Mouse (Mus musculus) spleen, adult 2 months (tissue): Measurements from ENCODE around the gene Pam. TPM values are rescaled to one million over a fixed set of nuclear protein-coding genes. Genes with fewer than 3 reads are reported as not detected.

Source experiments
- DNase-seq, 2 experiments: peaks; one replicate each; pipeline versions ENCODE4 v3.0.0 to v3.0.0-alpha.2; 2012 to 2021; ENCODE audit warnings: low spot score in 2 of 2, low read depth in 1 of 2
- H3K27ac ChIP-seq: fragments of 200-500 bp; 2 replicates; pipeline ENCODE4 v1.5.1; 2012; ENCODE audit warnings: low read length, inconsistent platforms; ENCODE audit not compliant: insufficient read depth
- H3K27me3 ChIP-seq: fragments of 200-500 bp; 2 replicates; pipeline ENCODE4 v1.6.1; 2012; ENCODE audit warnings: mild to moderate bottlenecking, moderate library complexity, low read length, inconsistent platforms; ENCODE audit not compliant: control insufficient read depth, insufficient read depth
- H3K36me3 ChIP-seq: fragments of 200-500 bp; 2 replicates; pipeline ENCODE4 v1.6.1; 2012; ENCODE audit warnings: mild to moderate bottlenecking, low read length, inconsistent platforms; ENCODE audit not compliant: control insufficient read depth, insufficient read depth
- H3K4me1 ChIP-seq: fragments of 200-500 bp; 2 replicates; pipeline ENCODE4 v1.6.1; 2011; ENCODE audit warnings: inconsistent platforms; ENCODE audit not compliant: control insufficient read depth, insufficient read depth, insufficient read length
- H3K4me3 ChIP-seq: fragments of 200-500 bp; 2 replicates; pipeline ENCODE4 v1.5.1; 2011; ENCODE audit warnings: mild to moderate bottlenecking, inconsistent platforms; ENCODE audit not compliant: insufficient read depth, insufficient read length; ENCODE audit errors: extremely low read depth
- CTCF ChIP-seq: fragments of 200-500 bp; IDR thresholded peaks from 2 replicates; pipeline ENCODE4 v1.5.1; 2011; ENCODE audit warnings: mild to moderate bottlenecking, inconsistent platforms; ENCODE audit not compliant: insufficient read depth, insufficient read length, insufficient replicate concordance; ENCODE audit errors: extremely low read depth
- POLR2A ChIP-seq: fragments of 200-500 bp; IDR thresholded peaks from 2 replicates; pipeline ENCODE4 v1.6.1; 2011; ENCODE audit warnings: low read depth, low read length, inconsistent platforms
- WGBS: fragments of 180-500 bp; shearing (Covaris S2); methylation state at CpG from one replicate; pipeline ENCODE4 v1.1.7; 2018; 5-methylcytosine and 5-hydroxymethylcytosine counted together
- polyA plus RNA-seq: library from polyadenylated mRNA; depleted of rRNA; stranded (reverse); fragments of >200 nt; gene quantifications from 2 replicates; pipeline ENCODE4 v1.2.3, GENCODE M21; 2012

The Pam gene
- polyA plus RNA-seq, 1 experiment: 22.8 TPM

- Histone ChIP-seq H3K27ac (no peak overlapping the region), H3K4me3 (no peak overlapping the region), H3K4me1 (no peaks in the 10 kb centered on the region), H3K36me3 (no peaks in the 10 kb centered on the region), H3K27me3 (no peaks in the 10 kb centered on the region)
- DNase-seq: no peak
- 90% methylated on average over 3 of the region's 3 CpGs for WGBS
- TF ChIP-seq POLR2A: no peak
- TF ChIP-seq CTCF: no peak
These were observed 41.5 kb downstream of the Pam start for GRCm38 (mm10) chr1:98053994-98054393.

DNA sequence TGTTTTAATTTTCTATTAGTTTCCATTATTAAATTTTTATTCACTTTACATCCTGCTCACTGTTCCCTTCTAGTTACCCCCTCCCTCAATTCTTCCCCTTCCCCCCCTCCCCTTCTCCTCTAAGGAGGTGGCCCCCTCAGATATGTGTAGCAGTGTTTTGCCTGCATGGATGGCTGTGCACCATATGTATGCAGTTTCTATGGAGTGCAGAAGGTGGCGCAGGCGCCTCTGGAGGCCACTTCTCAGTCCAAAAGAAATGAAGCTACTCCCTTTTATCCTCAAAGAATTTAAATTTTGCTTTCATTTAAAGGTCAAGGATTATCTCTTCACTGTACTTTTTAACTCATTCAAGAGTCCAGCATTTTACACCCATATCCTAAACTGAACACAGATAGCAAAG lies 42.0 kb downstream of the Pam start:
- no peaks in the 10 kb centered on the region for H3K36me3 ChIP-seq
- no peak overlapping the region for H3K4me3 ChIP-seq
- no peaks in the 10 kb centered on the region for H3K4me1 ChIP-seq
- no peak for TF ChIP-seq CTCF
- TF ChIP-seq POLR2A: no peak
- whole genome bisulfite sequencing: 97% methylated on average over 2 of the region's 2 CpGs
- no peak overlapping the region for H3K27ac ChIP-seq
- no peak for DNase-seq
- H3K27me3 ChIP-seq: no peaks in the 10 kb centered on the region

GRCm38 (mm10) chr1:98052775-98053174 lies 42.7 kb downstream of the Pam start:
- DNase-seq: no peak
- 67% methylated on average over 4 of the region's 4 CpGs for WGBS
- Histone ChIP-seq H3K4me3 (no peak overlapping the region), H3K27me3 (no peaks in the 10 kb centered on the region), H3K36me3 (no peaks in the 10 kb centered on the region), H3K4me1 (no peaks in the 10 kb centered on the region), H3K27ac (no peak overlapping the region)
- TF ChIP-seq POLR2A (no peak), CTCF (no peak)

GRCm38 (mm10) chr1:98051039-98051438 lies 44.4 kb downstream of the Pam start:
- Histone ChIP-seq H3K27ac (no peak overlapping the region), H3K27me3 (no peaks in the 10 kb centered on the region), H3K4me3 (no peak overlapping the region), H3K4me1 (no peaks in the 10 kb centered on the region), H3K36me3 (no peaks in the 10 kb centered on the region)
- 66% methylated on average over 3 of the region's 3 CpGs for WGBS
- TF ChIP-seq CTCF: no peak
- no peak for TF ChIP-seq POLR2A
- no peak for DNase-seq

DNA sequence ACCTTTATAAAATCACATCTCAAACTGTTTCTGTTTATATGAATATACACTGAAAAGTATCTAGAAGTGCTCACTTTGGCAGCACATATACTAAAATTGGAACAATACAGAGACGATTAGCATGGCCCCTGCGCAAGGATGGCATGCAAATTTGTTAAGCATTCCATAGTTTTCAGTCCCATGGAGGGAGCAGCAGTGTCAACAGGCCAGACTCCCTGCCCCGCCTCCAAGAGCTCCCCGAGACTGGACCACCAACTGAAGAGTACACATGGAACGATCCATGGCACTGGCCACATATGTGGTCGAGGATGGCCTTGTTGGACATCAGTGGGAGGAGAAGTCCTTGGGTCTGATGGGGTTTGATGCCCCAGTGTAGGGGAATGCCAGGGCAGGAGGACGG lies 45.7 kb downstream of the Pam start:
- no peaks in the 10 kb centered on the region for H3K4me1 ChIP-seq
- no peak for TF ChIP-seq POLR2A
- TF ChIP-seq CTCF: no peak
- no peaks in the 10 kb centered on the region for H3K36me3 ChIP-seq
- DNase-seq: no peak
- H3K4me3 ChIP-seq: no peak overlapping the region
- no peak overlapping the region for H3K27ac ChIP-seq
- 88% methylated on average over 7 of the region's 7 CpGs for WGBS
- no peaks in the 10 kb centered on the region for H3K27me3 ChIP-seq

DNA sequence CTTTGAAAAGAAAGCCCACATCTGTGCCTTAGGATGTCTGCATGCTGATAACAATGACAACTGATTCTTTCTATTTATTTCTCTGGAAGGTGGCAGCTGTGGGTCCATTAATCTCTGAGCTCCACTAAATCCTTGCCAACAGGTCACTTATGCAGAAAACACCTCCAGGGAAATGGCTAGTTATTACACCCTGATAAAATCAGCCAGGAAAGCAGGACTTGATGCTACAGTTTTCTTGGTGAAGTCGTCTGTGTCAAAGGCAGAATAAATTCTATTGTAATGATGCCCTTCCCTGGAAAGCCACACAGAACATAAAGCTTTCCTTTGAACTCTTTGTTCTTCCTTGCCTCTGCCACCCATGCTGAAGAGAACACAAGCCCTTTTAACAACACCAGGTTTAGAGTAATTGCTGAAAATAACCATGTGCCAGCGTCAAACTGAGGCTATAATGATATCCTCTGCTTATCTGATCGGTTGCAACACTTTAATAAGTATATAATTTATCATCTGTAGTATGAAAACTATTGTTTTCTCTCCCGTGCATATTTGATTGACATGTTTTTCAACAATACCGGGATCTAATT lies 47.1 kb downstream of the Pam start:
- 83% methylated on average over 5 of the region's 5 CpGs for WGBS
- Histone ChIP-seq H3K36me3 (no peaks in the 10 kb centered on the region), H3K4me3 (no peak overlapping the region), H3K4me1 (no peaks in the 10 kb centered on the region), H3K27me3 (no peaks in the 10 kb centered on the region), H3K27ac (no peak overlapping the region)
- DNase-seq: no peak
- no peak for TF ChIP-seq POLR2A
- TF ChIP-seq CTCF: no peak

DNA sequence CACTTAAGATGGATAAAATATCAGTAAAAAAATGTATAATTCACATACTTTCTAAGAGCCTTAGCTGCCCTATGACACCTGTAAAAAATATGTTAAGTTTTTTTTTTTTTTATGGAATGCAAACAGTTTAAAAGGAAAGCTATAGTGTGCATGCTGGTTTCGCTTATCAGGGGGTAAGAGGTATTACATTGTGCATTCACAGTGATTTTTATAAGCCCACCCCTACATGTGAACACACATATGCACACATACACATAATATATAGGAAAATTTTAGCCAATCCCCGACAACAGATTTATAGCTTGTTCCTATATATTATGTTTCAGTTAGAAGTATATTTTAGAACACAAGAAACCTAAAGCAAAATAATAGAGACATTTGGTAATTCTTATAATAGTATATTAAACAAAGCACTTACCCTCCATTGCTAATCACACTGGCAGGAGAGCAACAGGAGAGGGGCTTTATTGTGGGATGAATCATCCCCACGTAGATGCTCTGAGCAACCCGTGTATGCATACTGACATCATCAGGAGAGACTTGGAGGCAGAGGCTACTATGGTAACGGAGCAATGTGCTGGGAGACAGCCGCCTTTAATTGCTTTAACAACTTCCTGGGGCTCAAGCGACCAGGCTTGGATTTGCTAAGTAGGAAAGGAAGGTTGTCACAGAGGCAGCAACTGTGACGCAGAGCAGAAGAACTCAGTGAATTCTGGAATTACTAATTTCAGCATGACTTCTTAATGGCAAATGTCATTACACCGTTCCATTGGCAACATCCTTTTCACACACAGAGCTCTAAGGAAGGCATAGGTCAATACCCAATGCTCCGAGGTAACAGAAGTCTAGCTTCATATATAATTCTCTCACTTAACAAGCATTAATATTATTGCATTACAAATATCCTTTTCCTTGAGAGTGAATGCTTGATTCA lies 47.9 kb downstream of the Pam start:
- no peak for TF ChIP-seq POLR2A
- no peak for TF ChIP-seq CTCF
- no peaks in the 10 kb centered on the region for H3K27me3 ChIP-seq
- no peak overlapping the region for H3K4me3 ChIP-seq
- WGBS: 79% methylated on average over 10 of the region's 10 CpGs
- H3K36me3 ChIP-seq: no peaks in the 10 kb centered on the region
- no peaks in the 10 kb centered on the region for H3K4me1 ChIP-seq
- no peak overlapping the region for H3K27ac ChIP-seq
- DNase-seq: no peak
